Mouse (Mus musculus) spleen, adult 2 months (tissue): Measurements from ENCODE around the gene Sema6d. TPM values are rescaled to one million over a fixed set of nuclear protein-coding genes. Genes with fewer than 3 reads are reported as not detected.

ENCODE experiments used
- DNase-seq, 2 experiments: peaks; one replicate each; pipeline versions ENCODE4 v3.0.0 to v3.0.0-alpha.2; 2012 to 2021; ENCODE audit warnings: low spot score in 2 of 2, low read depth in 1 of 2
- H3K27ac ChIP-seq: fragments of 200-500 bp; 2 replicates; pipeline ENCODE4 v1.5.1; 2012; ENCODE audit warnings: low read length, inconsistent platforms; ENCODE audit not compliant: insufficient read depth
- H3K27me3 ChIP-seq: fragments of 200-500 bp; 2 replicates; pipeline ENCODE4 v1.6.1; 2012; ENCODE audit warnings: mild to moderate bottlenecking, moderate library complexity, low read length, inconsistent platforms; ENCODE audit not compliant: control insufficient read depth, insufficient read depth
- H3K36me3 ChIP-seq: fragments of 200-500 bp; 2 replicates; pipeline ENCODE4 v1.6.1; 2012; ENCODE audit warnings: mild to moderate bottlenecking, low read length, inconsistent platforms; ENCODE audit not compliant: control insufficient read depth, insufficient read depth
- H3K4me1 ChIP-seq: fragments of 200-500 bp; 2 replicates; pipeline ENCODE4 v1.6.1; 2011; ENCODE audit warnings: inconsistent platforms; ENCODE audit not compliant: control insufficient read depth, insufficient read depth, insufficient read length
- H3K4me3 ChIP-seq: fragments of 200-500 bp; 2 replicates; pipeline ENCODE4 v1.5.1; 2011; ENCODE audit warnings: mild to moderate bottlenecking, inconsistent platforms; ENCODE audit not compliant: insufficient read depth, insufficient read length; ENCODE audit errors: extremely low read depth
- CTCF ChIP-seq: fragments of 200-500 bp; IDR thresholded peaks from 2 replicates; pipeline ENCODE4 v1.5.1; 2011; ENCODE audit warnings: mild to moderate bottlenecking, inconsistent platforms; ENCODE audit not compliant: insufficient read depth, insufficient read length, insufficient replicate concordance; ENCODE audit errors: extremely low read depth
- POLR2A ChIP-seq: fragments of 200-500 bp; IDR thresholded peaks from 2 replicates; pipeline ENCODE4 v1.6.1; 2011; ENCODE audit warnings: low read depth, low read length, inconsistent platforms
- WGBS: fragments of 180-500 bp; shearing (Covaris S2); methylation state at CpG from one replicate; pipeline ENCODE4 v1.1.7; 2018; 5-methylcytosine and 5-hydroxymethylcytosine counted together
- polyA plus RNA-seq: library from polyadenylated mRNA; depleted of rRNA; stranded (reverse); fragments of >200 nt; gene quantifications from 2 replicates; pipeline ENCODE4 v1.2.3, GENCODE M21; 2012

The Sema6d gene
- polyA plus RNA-seq, 1 experiment, result 8.9 TPM

GRCm38 (mm10) chr2:124277492-124277891 lies 187.7 kb downstream of the Sema6d start:
- Histone ChIP-seq H3K4me1 (no peaks in the 10 kb centered on the region), H3K27ac (no peak overlapping the region), H3K27me3 (no peaks in the 10 kb centered on the region), H3K36me3 (no peaks in the 10 kb centered on the region), H3K4me3 (no peak overlapping the region)
- TF ChIP-seq CTCF, result no peak
- no peak for TF ChIP-seq POLR2A
- 89% methylated on average over 1 of the region's 1 CpGs for WGBS
- no peak for DNase-seq

GRCm38 (mm10) chr2:124285109-124285508 lies 195.3 kb downstream of the Sema6d start:
- TF ChIP-seq POLR2A (no peak), CTCF (no peak)
- no peak for DNase-seq
- Histone ChIP-seq H3K27me3 (no peaks in the 10 kb centered on the region), H3K4me1 (no peaks in the 10 kb centered on the region), H3K27ac (no peak overlapping the region), H3K36me3 (no peaks in the 10 kb centered on the region), H3K4me3 (no peak overlapping the region)
- WGBS, result 91% methylated on average over 2 of the region's 2 CpGs

DNA sequence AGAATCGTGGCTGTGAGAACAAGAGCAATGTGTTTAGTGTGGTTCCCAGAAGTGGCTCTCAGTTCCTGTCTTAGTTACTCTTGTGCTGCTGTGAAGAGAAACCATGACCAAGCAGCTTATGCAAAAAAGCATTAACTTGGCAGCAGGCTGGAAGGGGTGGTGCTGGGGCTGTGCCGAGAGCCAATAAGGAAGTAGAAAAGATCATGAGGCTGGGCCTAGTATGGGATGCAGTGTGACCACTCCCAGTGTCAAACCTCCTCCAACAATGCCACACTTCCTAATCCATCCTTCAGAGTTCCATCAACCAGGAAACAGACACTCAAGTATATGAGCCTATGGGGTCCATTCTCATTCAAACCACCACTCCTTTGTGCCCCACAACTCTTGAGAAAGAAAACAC lies 199.6 kb downstream of the Sema6d start:
- H3K36me3 ChIP-seq, result no peaks in the 10 kb centered on the region
- no peak for TF ChIP-seq CTCF
- TF ChIP-seq POLR2A, result no peak
- no peaks in the 10 kb centered on the region for H3K27me3 ChIP-seq
- H3K4me3 ChIP-seq, result no peak overlapping the region
- DNase-seq, result no peak
- WGBS, result 46% methylated on average over 2 of the region's 2 CpGs
- no peak overlapping the region for H3K27ac ChIP-seq
- H3K4me1 ChIP-seq, result no peaks in the 10 kb centered on the region

- Histone ChIP-seq H3K36me3 (no peaks in the 10 kb centered on the region), H3K4me3 (no peak overlapping the region), H3K27me3 (no peaks in the 10 kb centered on the region), H3K4me1 (no peaks in the 10 kb centered on the region), H3K27ac (no peak overlapping the region)
- DNase-seq, result no peak
- no peak for TF ChIP-seq CTCF
- TF ChIP-seq POLR2A, result no peak
- 88% methylated on average over 3 of the region's 3 CpGs for WGBS
These were observed 201.4 kb downstream of the Sema6d start for GRCm38 (mm10) chr2:124291145-124291544.

DNA sequence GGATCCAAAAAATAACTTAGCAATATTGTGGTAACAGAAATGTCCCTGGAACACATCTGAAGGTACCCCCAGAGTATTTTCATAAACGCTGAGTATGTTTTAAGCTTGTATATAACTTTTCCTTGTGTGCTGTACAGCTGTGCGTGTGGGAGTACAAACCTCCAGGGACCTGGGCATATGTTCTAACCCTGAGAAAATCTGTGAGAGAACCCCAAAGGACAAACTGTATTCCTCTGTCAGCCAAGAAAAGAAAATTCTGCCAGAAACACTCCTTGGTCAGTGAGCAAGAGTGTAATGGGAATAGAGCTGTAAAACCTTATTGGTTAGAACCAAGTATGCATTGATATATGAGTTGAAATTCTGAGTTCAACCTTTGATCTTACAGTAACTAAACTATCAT lies 203.8 kb downstream of the Sema6d start:
- H3K4me3 ChIP-seq, result no peak overlapping the region
- TF ChIP-seq CTCF, result no peak
- no peak for TF ChIP-seq POLR2A
- H3K27me3 ChIP-seq, result no peaks in the 10 kb centered on the region
- WGBS, result 84% methylated on average over 2 of the region's 2 CpGs
- no peaks in the 10 kb centered on the region for H3K36me3 ChIP-seq
- H3K4me1 ChIP-seq, result no peaks in the 10 kb centered on the region
- no peak overlapping the region for H3K27ac ChIP-seq
- no peak for DNase-seq

GRCm38 (mm10) chr2:124298351-124298750 lies 208.6 kb downstream of the Sema6d start:
- TF ChIP-seq POLR2A (no peak), CTCF (no peak)
- no peak for DNase-seq
- Histone ChIP-seq H3K27ac (no peak overlapping the region), H3K27me3 (no peaks in the 10 kb centered on the region), H3K4me1 (no peaks in the 10 kb centered on the region), H3K36me3 (no peaks in the 10 kb centered on the region), H3K4me3 (no peak overlapping the region)
- WGBS, result 56% methylated on average over 5 of the region's 5 CpGs

DNA sequence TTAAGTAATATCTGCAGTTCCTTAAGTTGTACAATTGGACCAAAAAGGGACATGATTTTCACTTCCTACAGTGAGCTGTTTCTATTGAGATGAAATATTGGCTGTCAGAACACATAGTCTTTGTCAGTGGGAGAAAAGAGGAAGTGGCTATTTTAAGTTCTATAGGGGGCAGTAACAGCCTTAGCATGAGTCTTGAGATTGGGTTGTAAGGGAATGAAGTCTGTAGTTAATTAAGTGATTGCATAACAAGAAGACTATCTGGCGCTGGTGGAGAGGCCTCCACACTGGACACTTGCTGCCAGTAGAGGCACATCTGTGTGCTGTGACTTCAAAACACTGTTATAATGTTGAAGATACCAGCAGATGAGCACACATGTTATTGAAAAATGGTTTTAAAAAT lies 209.1 kb downstream of the Sema6d start:
- no peak for DNase-seq
- Histone ChIP-seq H3K4me1 (no peaks in the 10 kb centered on the region), H3K36me3 (no peaks in the 10 kb centered on the region), H3K27me3 (no peaks in the 10 kb centered on the region), H3K27ac (no peak overlapping the region), H3K4me3 (no peak overlapping the region)
- TF ChIP-seq CTCF (no peak), POLR2A (no peak)
- WGBS, result 22% methylated on average over 1 of the region's 1 CpGs
